Mouse (Mus musculus) MEL (cell line): ENCODE data around the gene Sh2d6. TPM values are rescaled to one million over a fixed set of nuclear protein-coding genes. Genes with fewer than 3 reads are reported as not detected.

Experiments
- DNase-seq: peaks from one replicate; pipeline ENCODE4 v3.0.0; 2011; ENCODE audit warnings: low read depth, low spot score
- H3K27ac ChIP-seq: 2 replicates; pipeline ENCODE4 v1.5.1; 2012; ENCODE audit warnings: low read depth, mild to moderate bottlenecking, control low read depth, low read length, moderate library complexity; ENCODE audit not compliant: control insufficient read depth
- H3K27me3 ChIP-seq, 2 experiments: fragments of 150-350 bp in 1 of 2; sonication (generic) in 1 of 2; 2 replicates each; pipeline ENCODE4 v1.6.1; 2012; ENCODE audit warnings: low read length in 2 of 2, mild to moderate bottlenecking in 2 of 2, improper control_type of control experiment in 1 of 2, moderate library complexity in 1 of 2; ENCODE audit not compliant: insufficient read depth in 2 of 2, control insufficient read depth in 1 of 2
- H3K36me3 ChIP-seq, 2 experiments: 2 replicates each; pipeline ENCODE4 v1.6.1; 2012 to 2014; ENCODE audit warnings: low read length in 2 of 2, improper control_type of control experiment in 1 of 2, inconsistent platforms in 1 of 2, mild to moderate bottlenecking in 1 of 2; ENCODE audit not compliant: insufficient read depth in 2 of 2, control insufficient read depth in 1 of 2
- H3K4me1 ChIP-seq, 2 experiments: fragments of 150-350 bp in 1 of 2; sonication (generic) in 1 of 2; 2 replicates each; pipeline ENCODE4 v1.6.1; 2012; ENCODE audit warnings: low read length in 2 of 2, improper control_type of control experiment in 1 of 2, mild to moderate bottlenecking in 1 of 2; ENCODE audit not compliant: insufficient read depth in 2 of 2, control insufficient read depth in 1 of 2
- H3K4me3 ChIP-seq, 2 experiments: fragments of 150-350 bp in 1 of 2; sonication (generic) in 1 of 2; 2 replicates each; pipeline ENCODE4 v1.5.1; 2012; ENCODE audit warnings: low read depth in 2 of 2, low read length in 2 of 2, mild to moderate bottlenecking in 2 of 2, moderate library complexity in 2 of 2, control low read depth in 1 of 2, improper control_type of control experiment in 1 of 2; ENCODE audit not compliant: control insufficient read depth in 1 of 2, insufficient read depth in 1 of 2
- H3K79me2 ChIP-seq: 2 replicates; pipeline ENCODE4 v1.6.1; 2012; ENCODE audit warnings: mild to moderate bottlenecking, low read length, moderate library complexity; ENCODE audit not compliant: control insufficient read depth, poor library complexity, insufficient read depth
- H3K9ac ChIP-seq: 2 replicates; pipeline ENCODE4 v1.6.1; 2012; ENCODE audit warnings: low read depth, mild to moderate bottlenecking, control low read depth, low read length, moderate library complexity; ENCODE audit not compliant: control insufficient read depth, poor library complexity, severe bottlenecking
- H3K9me3 ChIP-seq: fragments of 150-350 bp; sonication (generic); replicated peaks from 2 replicates; pipeline ENCODE4 v1.6.1; 2012; ENCODE audit warnings: mild to moderate bottlenecking, low read length, improper control_type of control experiment, moderate library complexity; ENCODE audit not compliant: insufficient read depth
- BHLHE40 ChIP-seq: IDR thresholded peaks from 2 replicates; pipeline ENCODE4 v1.6.1; 2012; ENCODE audit warnings: low read depth, mild to moderate bottlenecking, inconsistent platforms, low read length, improper control_type of control experiment, borderline replicate concordance
- EP300 ChIP-seq, 2 experiments: IDR thresholded peaks; 2 replicates each; pipeline ENCODE4 v1.6.1; 2011; ENCODE audit warnings: improper control_type of control experiment in 2 of 2, low read length in 2 of 2, low read depth in 1 of 2, mild to moderate bottlenecking in 1 of 2
- ETS1 ChIP-seq: IDR thresholded peaks from 2 replicates; pipeline ENCODE4 v1.6.1; 2012; ENCODE audit warnings: low read depth, mild to moderate bottlenecking, inconsistent platforms, low read length, improper control_type of control experiment, moderate library complexity
- GABPA ChIP-seq: IDR thresholded peaks from 2 replicates; pipeline ENCODE4 v1.6.1; 2012; ENCODE audit warnings: low read depth, mild to moderate bottlenecking, inconsistent platforms, low read length, improper control_type of control experiment, moderate library complexity
- MAFK ChIP-seq: IDR thresholded peaks from 2 replicates; pipeline ENCODE4 v1.6.1; 2011; ENCODE audit warnings: low read depth, mild to moderate bottlenecking, low read length, improper control_type of control experiment, borderline replicate concordance
- MAX ChIP-seq: IDR thresholded peaks from 2 replicates; pipeline ENCODE4 v1.6.1; 2011; ENCODE audit warnings: low read length, improper control_type of control experiment
- MYB ChIP-seq: IDR thresholded peaks from 2 replicates; pipeline ENCODE4 v1.6.1; 2011; ENCODE audit warnings: mild to moderate bottlenecking, low read depth, low read length, improper control_type of control experiment
- MYC ChIP-seq: IDR thresholded peaks from 2 replicates; pipeline ENCODE4 v1.6.1; 2011; ENCODE audit warnings: low read depth, mild to moderate bottlenecking, low read length, improper control_type of control experiment, moderate library complexity
- POLR2A ChIP-seq, 2 experiments: IDR thresholded peaks; 2 replicates each; pipeline ENCODE4 v1.6.1; 2011 to 2012; ENCODE audit warnings: low read length in 2 of 2, mild to moderate bottlenecking in 2 of 2, control low read depth in 1 of 2, improper control_type of control experiment in 1 of 2, low read depth in 1 of 2, moderate library complexity in 1 of 2; ENCODE audit not compliant: control insufficient read depth in 1 of 2, insufficient read depth in 1 of 2, poor library complexity in 1 of 2
- RAD21 ChIP-seq: IDR thresholded peaks from 2 replicates; pipeline ENCODE4 v1.6.1; 2011; ENCODE audit warnings: mild to moderate bottlenecking, low read depth, low read length, improper control_type of control experiment
- RCOR1 ChIP-seq: IDR thresholded peaks from 2 replicates; pipeline ENCODE4 v1.6.1; 2012; ENCODE audit warnings: low read depth, mild to moderate bottlenecking, inconsistent platforms, low read length, improper control_type of control experiment
- SMC3 ChIP-seq: IDR thresholded peaks from 2 replicates; pipeline ENCODE4 v1.6.1; 2011; ENCODE audit warnings: low read depth, low read length, improper control_type of control experiment
- TCF12 ChIP-seq: IDR thresholded peaks from 2 replicates; pipeline ENCODE4 v1.6.1; 2014; ENCODE audit warnings: low read depth, mild to moderate bottlenecking, inconsistent platforms, low read length, improper control_type of control experiment, moderate library complexity
- USF1 ChIP-seq: IDR thresholded peaks from 2 replicates; pipeline ENCODE4 v1.6.1; 2014; ENCODE audit warnings: low read depth, mild to moderate bottlenecking, inconsistent platforms, low read length, improper control_type of control experiment, moderate library complexity
- ZC3H11A ChIP-seq: IDR thresholded peaks from 2 replicates; pipeline ENCODE4 v1.6.1; 2012; ENCODE audit warnings: low read depth, mild to moderate bottlenecking, inconsistent platforms, low read length, improper control_type of control experiment
- polyA plus RNA-seq, 2 experiments: library from polyadenylated mRNA; stranded (reverse) in 1 of 2; unstranded in 1 of 2; fragments of >175 nt in 1 of 2; fragments of >200 nt in 1 of 2; gene quantifications; 2 replicates each; pipeline versions ENCODE4 v1.2.1 to v1.2.4; 2012; ENCODE audit warnings: low replicate concordance in 2 of 2, low read depth in 1 of 2; ENCODE audit not compliant: insufficient read length in 2 of 2, insufficient read depth in 1 of 2, missing spikeins in 1 of 2
- total RNA-seq: library from RNA; depleted of rRNA; stranded (reverse); fragments of 300-350 nt; gene quantifications from 2 replicates; pipeline ENCODE4 v1.2.3, GENCODE M21; 2012

Sh2d6 gene
- total and polyA plus RNA-seq, 3 experiments: 0.17 TPM; not detected in 2

- peaks cover 2% of the 10 kb centered on the region; the same call in 1 of the 2 replicates for H3K79me2 ChIP-seq
- H3K9ac ChIP-seq: no peak overlapping the region
- H3K27me3 ChIP-seq: no peaks in the 10 kb centered on the region
- peaks cover 18 to 29% of the 10 kb centered on the region in 2 experiments for H3K4me1 ChIP-seq
- TF ChIP-seq GABPA (no peak), RCOR1 (0 out of 2 replicates have a peak, but pooled peaks have one; percentile 15)
- no peak overlapping the region for H3K4me3 ChIP-seq
- H3K9me3 ChIP-seq: no peaks in the 10 kb centered on the region
- peaks cover 0 to 21% of the 10 kb centered on the region in 2 experiments; a peak in 2 of 4 replicates for H3K36me3 ChIP-seq
- no peak overlapping the region for H3K27ac ChIP-seq
- DNase-seq: no peak
These were observed 11.6 kb downstream of the Sh2d6 start for GRCm38 (mm10) chr6:72509872-72510435.

DNA sequence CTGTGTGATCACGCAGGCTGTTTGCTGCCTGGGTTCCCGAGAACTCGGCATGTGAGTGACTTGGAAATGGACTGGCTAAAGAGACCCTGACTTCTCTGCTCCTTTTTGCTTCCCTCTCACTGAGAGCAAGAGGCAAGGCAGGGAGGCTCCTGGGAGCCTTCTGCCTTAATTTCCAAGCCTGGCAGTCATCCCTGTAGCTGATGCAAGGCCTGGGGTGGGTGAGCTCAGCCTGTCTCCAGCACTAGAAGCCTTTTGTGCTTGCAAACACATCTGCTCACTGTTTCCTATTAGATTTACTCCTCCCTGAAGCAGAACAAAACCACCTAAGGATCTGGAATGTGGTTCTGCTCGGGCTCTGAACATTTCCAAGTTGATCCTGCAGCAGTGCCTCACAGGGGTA is 12.9 kb downstream of the Sh2d6 start:
- H3K27me3 ChIP-seq: no peaks in the 10 kb centered on the region
- H3K36me3 ChIP-seq: peaks cover 0 to 27% of the 10 kb centered on the region in 2 experiments; a peak in 2 of 4 replicates
- no peaks in the 10 kb centered on the region for H3K9me3 ChIP-seq
- no peak overlapping the region for H3K27ac ChIP-seq
- no peak for DNase-seq
- no peak overlapping the region for H3K9ac ChIP-seq
- no peak for TF ChIP-seq USF1
- TF ChIP-seq EP300 (IDR thresholded peaks at IDR 0.05; ENCODE audit: low read depth in 1 of 2, low read length in 2 of 2): 0 out of 4 replicates have a peak, but pooled peaks of 1 of the 2 experiments have one; percentile 12
- TF ChIP-seq MYC: no peak
- TF ChIP-seq MAFK: no peak
- no peak for TF ChIP-seq RCOR1
- TF ChIP-seq SMC3: no peak
- no peak for TF ChIP-seq POLR2A (IDR thresholded peaks at IDR 0.05; ENCODE audit: control insufficient read depth in 1 of 2, insufficient read depth in 1 of 2, low read depth in 1 of 2, low read length in 2 of 2, poor library complexity in 1 of 2)
- no peak for TF ChIP-seq MYB
- TF ChIP-seq MAX: no peak
- TF ChIP-seq TCF12: 0 out of 2 replicates have a peak, but pooled peaks have one; percentile 8
- no peak for TF ChIP-seq BHLHE40
- H3K4me1 ChIP-seq: peaks cover 24 to 34% of the 10 kb centered on the region in 2 experiments
- H3K79me2 ChIP-seq: peaks cover 2% of the 10 kb centered on the region; the same call in 1 of the 2 replicates
- no peak overlapping the region for H3K4me3 ChIP-seq

DNA sequence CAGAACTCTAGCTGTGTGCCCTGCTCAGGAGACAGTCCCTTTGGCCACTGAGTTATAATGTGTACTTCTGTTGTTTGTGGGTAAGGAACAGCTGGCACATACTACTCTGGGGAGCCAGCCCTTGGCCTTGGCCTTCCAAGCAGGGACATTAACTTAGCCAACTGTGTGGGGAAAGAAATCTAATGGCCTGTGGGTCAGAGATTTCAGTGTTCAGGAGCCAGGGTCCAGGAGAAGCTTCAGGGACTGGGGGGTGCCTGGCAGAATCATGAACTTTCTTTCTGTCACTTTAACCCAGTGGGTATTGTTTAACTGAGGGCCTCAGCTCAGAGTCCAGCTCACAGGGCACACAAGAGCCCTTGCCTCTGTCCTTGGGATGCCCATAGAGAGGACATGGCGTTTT is 15.4 kb downstream of the Sh2d6 start:
- Histone ChIP-seq H3K4me3 (no peak overlapping the region), H3K4me1 (peaks cover 16 to 21% of the 10 kb centered on the region in 2 experiments; a peak in 3 of 4 replicates), H3K27ac (no peak overlapping the region), H3K36me3 (peaks cover 0 to 14% of the 10 kb centered on the region in 2 experiments; a peak in 2 of 4 replicates), H3K9me3 (no peaks in the 10 kb centered on the region), H3K9ac (no peak overlapping the region), H3K27me3 (no peaks in the 10 kb centered on the region), H3K79me2 (no peaks in the 10 kb centered on the region)
- no peak for DNase-seq
- TF ChIP-seq MAX (no peak), RAD21 (no peak), ETS1 (no peak), ZC3H11A (no peak)
